Mouse (Mus musculus): Measurements from ENCODE around the gene Entpd1.
"Not testable (repeated sequence)": the region's sequence is repeated elsewhere in the genome, so short reads cannot be mapped to it uniquely, and the experiment has no call there.

Entpd1 gene

DNA sequence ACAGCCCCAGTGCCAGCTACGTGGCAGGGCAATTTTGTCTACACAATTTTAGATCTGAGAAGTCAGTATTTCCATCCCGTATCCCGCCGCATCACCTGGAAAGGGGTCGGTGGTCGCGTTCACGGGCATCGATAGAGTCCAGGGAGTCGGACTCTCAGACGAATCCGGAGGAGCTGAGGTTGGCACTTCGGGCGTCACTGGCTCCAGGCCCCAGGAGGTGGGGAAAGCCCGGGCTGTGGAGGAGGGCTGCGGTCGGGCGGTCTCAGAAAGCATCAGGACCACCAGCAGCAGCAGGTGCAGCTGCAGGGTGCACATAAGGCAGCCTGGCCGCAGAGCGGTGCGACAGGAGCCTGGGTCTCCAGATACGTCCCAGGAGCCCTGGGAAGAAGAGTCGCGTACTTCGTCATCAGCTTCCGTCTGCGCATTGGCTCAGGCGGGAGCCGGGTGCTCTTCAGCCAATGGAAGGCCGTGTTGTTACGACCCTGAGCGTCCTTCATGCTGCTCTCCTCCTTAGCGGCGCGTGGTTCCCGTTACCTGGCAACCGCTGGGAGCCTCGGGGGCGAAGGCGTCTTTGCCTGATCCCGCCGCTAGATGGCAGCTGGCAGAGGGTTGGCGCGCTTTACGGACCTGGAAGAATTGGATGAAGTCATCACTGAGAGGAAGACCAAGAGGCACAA, at the start of gene Entpd1, which contains the start of gene Tctn3:
Gene Entpd1 (plus strand): TSS at position 537 of the 677 bp plus-strand sequence.
Gene Tctn3 (minus strand): TSS at position 404 of the 677 bp plus-strand sequence.
- DNase-seq (ENCODE audit: low read depth, low spot score) = peak; percentile 79

DNA sequence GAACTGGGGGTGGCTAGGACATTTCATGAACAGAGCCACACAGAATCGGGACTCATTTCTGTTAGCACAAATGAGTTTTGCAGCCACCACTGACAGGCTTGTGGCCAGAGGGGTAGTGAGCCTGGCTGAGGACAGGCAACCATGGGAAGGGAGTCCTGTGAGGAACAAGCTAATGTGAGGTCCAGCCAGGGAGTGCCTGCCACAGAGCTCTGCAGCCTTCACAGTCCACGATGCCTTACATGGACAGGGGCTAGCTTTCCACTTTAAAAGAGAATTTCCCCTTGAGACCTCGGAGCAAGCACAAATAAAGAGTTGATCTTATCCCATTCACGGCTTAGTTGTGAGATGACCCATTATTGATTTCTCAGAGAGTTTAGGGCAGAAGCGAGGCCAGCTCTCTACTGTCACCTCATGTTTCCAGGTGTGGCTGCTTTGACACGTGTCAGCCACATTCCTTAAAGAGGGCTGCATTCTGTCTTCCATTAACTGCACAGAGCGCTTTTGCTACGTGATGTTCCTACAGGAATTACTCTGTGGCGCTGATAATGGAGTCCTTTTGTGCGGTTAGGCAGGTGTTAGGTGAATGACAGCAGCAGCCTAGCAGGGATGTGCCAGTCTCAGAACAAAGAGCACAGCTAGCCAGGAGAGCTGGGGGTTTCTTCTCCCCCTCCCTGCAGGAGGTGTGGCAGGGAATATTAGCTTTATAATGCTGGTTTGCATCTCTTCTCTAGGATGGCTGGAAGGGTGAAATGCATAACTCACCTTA, 48.1 kb upstream of the Entpd1 start:
- no peak for DNase-seq (ENCODE audit: low read depth, low spot score)

DNA sequence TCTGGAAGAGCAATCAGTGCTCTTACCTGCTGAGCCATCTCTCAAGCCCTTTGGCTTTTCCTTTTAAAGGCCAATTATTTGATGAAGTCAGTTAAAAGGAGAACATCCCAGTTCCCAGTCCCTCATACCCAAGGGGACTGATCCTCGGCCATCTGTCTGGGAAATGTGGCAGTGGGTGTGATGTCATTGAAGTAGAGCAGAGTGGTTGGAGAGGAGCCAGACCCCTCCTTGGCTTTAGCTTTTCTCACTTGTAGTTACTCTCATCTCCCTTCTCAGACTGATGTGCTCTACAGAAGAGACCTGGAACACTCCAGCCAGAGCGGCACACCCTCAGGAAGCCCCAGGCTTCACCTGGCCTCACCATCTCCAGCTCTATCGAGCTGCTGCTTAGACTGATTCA, 44.5 kb upstream of the Entpd1 start:
- no peak for DNase-seq (ENCODE audit: low read depth, low spot score)

DNA sequence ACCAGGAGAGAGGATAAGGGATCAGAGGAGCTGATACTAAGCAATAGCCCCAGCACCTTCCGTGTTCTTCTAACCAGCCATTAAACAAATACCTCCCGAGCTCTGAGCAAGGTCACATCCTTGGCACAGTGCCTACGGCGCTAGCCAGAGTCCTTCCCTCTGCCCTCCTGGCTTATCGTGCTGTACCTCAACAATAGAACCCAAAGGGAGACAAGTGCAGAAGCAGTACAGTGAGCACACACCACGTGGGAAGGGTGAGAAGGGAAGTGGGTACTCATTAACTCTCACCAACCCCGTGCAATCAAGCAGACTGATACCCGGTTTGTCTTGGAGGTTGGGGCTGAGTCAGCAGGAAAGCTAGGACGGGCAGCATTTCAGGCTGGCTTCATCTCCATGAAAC, 41.4 kb upstream of the Entpd1 start:
- DNase-seq (ENCODE audit: low read depth, low spot score) = no peak

DNA sequence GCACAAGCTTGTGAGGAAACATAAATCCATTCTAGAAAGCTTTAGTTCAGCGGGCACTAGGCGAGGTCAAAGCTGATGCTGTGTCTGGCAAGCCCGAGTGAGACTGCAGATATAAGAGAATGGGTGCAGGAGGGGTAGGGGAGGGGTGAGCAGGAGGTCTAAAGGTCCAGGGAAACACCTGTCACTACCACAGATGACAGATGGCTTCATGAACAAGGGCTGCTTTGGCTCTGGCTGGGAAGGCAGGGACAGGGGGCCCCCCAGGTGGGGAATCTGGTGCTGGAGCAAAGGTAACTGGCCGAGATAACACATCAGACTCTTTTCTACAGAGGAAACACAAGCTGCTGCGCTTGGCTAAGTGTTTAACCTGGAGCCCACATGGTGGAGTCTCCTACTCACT, 36.7 kb upstream of the Entpd1 start:
- no peak for DNase-seq (ENCODE audit: low read depth, low spot score)

DNA sequence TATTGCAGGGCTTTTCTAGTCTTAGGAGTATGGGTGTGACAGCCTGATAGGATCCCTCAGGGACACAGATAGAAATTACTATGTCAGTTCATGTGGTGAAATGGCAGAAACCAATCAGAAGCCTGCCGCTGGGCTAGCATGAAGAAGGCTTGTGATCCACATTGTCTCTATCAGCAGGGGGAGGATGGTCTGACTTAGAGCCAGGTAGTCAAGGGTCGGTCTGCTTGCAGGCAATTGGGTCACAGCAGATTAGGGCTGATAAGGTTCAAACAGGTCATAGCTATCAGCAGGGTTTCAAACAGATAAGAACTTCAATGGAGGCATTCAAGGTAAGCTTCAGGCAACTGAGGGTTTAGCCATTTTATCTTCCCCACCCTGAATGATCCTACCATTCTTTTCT, 31.3 kb upstream of the Entpd1 start:
- no peak for DNase-seq (ENCODE audit: low read depth, low spot score)

DNA sequence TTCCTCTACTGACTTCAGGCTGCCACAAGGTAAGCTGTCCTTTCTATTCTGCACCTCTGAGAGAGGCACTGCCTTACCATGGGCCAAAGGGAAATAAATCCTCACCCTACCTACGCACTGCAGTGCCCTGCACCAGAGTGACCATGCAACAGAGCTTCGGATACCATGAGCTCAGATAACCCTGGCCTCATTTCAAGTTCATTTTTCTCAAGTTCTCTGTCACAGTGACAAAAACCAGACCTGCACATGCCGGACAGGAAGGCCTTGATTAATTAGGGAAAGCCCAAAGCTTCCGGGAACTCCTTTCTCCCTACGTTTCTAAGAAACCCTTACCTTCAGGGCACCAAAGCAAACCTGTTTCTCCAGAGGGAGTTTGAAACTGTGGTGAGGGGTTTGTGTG, 30.5 kb upstream of the Entpd1 start:
- DNase-seq (ENCODE audit: low read depth, low spot score) = no peak

DNA sequence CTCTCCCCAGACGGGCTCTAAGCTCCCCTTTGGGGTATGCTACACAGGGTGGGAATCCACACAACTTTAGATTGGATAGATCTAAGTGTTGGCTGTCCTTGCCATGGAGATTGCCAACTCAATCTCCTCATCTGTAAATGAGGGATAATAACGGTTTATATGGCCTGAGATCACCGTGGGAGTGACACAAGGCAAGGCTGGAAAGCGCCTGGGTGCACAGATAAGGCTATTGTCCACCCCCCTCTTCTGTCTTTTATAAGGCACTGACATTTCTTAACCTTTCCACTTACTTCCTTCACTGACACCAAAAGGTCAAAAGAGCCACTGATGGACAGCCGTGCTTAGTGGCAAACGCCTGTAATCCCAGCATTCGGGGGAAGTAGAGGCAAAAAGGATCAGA, 25.3 kb upstream of the Entpd1 start:
- DNase-seq (ENCODE audit: low read depth, low spot score) = no peak

DNA sequence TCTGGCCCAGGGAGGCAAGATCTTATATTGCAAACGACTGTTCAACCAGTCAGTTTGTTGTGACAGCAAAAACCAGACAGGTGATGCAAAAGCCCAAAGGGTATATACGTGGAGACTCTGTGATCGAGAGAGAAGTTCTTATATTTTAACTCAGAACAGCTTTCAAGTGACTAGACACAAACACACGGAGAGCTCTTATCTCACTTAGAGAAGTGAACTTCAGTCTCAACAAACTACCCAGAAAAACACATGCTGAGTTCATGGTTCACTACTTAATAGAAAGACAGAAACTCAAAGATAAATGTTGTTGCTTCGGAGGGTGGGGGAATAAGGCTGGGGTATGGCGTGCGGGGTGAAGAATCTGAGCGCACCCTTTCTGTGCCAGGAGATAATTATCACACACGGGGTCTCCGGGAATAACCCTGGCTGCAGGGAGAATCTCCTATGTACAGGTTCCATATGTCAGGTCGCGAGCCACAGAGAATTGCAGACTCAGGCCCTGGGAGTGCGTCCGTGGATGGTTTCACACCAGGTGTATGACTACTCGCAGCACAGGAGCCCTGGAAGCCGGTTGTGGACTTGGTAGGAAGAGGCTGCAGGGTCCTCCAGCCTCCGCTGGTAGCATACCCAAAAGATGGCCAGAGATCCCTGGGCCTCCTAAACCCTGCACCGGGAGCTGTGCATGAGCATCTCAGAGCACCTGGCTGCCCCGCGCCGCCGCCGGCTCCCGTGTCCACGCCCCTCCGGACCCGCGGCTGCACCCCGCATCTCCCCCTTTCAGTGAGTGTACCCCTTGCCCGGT, 24.5 kb upstream of the Entpd1 start:
- DNase-seq (ENCODE audit: low read depth, low spot score) = no peak

DNA sequence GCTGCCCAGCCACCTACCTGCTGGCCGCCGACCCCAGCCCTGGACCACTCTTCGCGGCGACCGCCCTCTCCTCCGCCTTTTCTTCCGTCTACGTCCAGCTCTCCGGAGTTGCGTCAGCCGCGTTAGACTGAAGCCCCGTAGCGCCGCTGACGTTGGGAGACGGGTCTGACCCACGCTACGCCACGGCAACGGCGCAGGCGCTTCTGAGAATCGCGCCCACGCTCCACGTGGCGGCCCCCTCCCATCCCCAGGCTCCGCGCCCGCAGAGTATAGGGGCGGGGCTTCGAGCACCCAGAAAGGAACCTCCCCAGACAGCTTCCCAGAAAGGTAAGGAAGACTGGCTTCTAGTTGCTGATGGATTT, 23.9 kb upstream of the Entpd1 start, which contains the start of gene Aldh18a1:
Gene Aldh18a1 (minus strand): TSS at position 171 of the 362 bp plus-strand sequence.
- peak; percentile 53 for DNase-seq (ENCODE audit: low read depth, low spot score)

DNA sequence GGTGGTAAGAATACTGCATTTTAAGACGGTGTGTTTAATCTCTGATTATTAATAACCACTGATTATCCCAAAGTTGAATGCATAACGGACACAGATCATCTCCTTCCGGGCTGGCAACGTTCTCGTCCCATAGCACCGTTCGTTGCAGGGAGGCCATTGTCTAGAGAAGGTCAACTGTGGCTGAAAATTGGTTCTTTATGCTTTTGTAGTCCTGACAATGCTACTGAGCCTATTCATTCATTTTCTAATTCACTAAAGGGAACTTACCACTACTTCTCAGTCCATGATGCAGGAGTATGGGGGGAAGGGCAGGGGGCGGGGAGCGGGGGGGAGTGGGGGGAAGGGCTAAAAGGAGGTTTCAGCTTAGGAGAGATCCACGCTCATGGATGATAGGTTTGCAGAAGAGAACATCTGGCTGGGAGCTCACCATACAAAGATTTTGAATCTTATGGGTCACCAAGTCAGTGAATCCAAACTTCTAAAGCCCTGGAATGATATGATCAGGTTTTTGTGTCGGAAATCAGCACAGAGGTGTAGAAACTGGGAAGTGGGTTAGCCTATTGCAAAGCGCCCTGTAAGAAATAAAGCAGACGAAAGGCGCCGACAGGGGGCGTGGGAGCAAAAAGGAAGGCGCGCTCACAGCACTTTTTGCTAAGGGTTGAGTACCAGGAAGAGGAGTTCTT, 23.2 kb upstream of the Entpd1 start:
- DNase-seq (ENCODE audit: low read depth, low spot score) = peak; percentile 75

DNA sequence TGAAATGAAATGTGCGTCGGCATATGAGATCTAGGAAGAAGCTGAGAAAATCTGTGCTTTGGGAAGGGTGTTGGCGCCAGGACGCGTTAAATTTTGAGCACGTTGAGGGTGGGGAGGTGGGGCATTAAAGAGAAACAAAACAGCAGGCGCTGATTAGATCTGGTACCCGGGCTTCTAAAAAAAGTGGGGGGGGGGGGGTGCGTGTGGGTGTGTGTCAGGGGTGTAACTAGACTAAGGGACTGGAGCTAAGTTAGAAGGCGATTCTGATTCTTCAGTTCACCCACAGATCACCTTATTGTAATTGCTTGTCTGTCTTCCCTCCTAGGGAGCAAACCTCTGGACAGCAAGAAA, 22.7 kb upstream of the Entpd1 start:
- no peak for DNase-seq (ENCODE audit: low read depth, low spot score)

DNA sequence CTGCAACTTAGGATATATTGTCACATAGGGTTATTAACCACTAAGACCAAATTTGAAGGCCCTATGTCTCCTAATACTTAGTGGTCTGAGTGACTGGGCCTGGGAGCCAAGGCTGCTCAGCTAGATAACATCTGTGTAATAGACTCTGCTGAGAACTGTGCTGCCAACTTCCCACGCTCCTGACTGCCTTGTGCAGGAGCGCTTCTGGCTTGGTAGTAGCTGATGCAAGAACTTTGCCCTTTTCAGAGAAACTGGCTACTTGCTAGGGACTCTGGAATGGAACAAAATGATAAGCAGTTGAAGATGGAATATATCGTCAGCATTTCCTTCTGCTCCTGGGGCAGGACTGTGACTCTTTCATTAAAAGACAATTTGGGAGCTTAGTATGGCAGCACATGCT, 16.9 kb upstream of the Entpd1 start:
- DNase-seq (ENCODE audit: low read depth, low spot score) = no peak

DNA sequence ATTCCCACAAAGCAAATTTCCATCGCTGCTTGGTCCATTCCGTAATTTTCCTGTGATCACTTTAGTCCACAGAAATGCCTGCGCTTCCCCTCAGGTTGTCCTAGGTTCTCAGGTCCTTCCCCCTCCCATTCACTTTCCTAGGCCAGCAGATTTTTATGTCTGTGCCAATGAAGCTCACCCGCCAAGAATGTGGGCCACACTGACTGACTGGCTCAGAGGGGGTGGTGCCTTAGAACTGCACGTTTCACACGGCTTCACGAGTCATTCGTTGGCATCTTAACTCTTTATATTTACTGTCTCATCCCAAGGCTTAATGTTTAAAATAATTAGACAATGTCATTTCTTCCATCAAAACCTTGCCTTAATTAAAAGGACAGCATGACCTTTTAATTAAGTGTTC, 16.3 kb upstream of the Entpd1 start:
- DNase-seq (ENCODE audit: low read depth, low spot score) = no peak

DNA sequence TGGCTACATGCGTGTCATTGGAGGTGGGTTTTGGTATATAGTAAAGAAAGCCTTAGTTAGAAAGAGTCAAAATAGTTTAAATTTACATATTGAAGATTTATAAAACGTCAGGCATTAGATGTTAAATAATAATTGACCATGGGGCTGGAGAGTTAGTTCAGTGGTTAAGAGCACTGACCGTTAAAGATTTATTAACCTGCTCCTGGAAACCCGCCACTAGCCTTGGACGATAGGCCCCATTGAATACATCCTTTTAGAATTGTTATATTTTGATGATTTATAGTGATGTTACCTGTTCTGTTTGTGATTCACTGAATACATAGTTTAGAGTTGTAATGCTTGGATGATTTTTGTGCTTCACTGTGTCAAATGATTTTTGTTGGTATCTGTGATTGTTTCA, 11.3 kb upstream of the Entpd1 start:
- not testable (repeated sequence) for DNase-seq (ENCODE audit: low read depth, low spot score)

DNA sequence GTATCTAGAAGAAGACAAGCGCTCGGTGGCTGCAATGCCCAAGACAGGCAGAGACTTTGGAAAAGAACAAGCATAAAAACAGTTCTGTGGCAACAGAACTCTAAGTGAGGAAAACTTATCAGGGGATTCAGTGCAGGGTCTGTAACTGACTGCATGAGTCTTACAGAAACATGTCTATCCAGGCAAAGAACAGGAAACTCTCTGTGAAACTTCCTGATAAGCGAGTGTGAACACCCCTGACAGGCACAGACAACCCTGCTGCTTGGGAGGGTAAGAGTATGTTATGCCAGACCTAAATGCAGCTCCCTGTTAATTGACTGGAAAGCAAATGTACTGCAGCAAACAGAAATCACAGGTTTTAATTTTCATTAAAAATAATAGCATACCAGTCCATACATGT, 10.3 kb upstream of the Entpd1 start:
- no peak for DNase-seq (ENCODE audit: low read depth, low spot score)

DNA sequence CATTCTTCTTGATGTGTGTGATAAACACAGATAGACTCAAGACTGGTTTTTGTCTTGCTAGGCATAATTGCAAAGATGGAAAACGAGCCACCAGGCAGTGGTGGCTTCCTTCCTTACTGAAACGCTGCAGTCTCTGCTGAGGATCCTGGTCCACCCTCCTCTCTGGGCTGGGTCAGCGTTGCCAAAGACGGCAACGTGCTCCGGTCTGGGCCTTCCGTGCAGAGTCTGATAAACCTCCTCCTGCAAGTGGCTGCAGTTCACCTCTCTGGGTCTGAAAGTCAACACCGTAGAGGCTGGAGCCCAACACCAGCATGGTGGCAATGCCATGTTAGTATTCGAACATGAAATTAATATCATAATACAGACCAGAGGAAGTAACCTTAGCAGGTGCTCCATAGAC, 7.0 kb upstream of the Entpd1 start:
- DNase-seq (ENCODE audit: low read depth, low spot score) = no peak

DNA sequence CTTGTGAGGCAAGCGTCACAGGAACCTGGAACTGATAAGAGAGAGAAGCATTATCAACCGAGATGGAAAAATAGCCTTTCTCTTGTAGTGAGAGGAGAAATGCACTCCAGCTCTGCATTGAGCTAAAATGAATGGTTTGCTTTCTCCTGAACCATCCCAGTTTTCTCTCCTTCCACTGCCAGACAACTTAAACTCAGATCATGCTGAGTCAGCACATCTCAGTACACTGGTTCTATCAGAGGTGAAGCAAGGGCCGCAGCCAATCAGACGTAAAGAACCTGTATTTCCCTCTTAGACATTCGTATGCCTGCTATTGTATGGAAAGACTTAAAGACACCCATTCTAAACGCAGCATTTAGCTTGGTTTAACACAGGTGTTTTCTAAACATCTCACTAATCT, 4.5 kb upstream of the Entpd1 start:
- no peak for DNase-seq (ENCODE audit: low read depth, low spot score)

DNA sequence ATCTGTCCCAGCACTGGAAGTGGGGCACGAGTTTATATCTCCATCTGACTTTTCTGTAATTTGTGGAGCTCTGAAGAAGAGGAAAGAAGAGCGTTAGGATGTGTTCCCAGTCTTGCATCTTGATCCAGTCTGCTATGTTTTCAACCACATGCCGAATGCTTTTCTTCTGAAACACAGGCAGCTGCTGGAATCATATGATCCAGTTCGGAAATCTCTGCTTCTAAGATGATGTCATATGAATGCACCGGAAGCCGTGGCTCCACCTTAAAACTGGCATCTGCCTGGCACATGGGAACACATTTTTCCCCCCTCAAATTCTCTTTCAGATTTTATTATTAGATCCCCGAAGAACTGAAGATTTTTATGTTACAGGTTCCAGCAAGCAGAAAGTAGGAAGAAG, 2.6 kb downstream of the Entpd1 start:
- no peak for DNase-seq (ENCODE audit: low read depth, low spot score)

DNA sequence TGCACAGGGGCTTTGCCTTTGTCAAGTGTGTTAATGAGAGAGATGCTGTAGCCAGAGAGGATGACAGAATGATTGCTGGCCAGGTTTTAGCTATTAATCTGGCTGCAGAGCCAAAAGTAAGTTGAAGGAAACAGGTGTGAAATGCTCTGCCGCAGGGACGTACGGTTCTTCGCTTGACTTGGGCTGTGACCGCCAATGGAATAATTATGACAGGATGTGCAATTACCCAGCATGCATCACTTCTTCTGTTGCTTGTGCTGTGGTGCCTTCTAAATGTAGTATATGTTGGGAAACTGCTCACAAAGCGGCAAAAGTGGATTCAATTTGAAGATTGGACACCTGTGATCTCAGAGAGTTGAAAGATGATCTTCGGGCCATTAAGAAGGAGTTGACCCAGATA, 3.9 kb downstream of the Entpd1 start:
- no peak for DNase-seq (ENCODE audit: low read depth, low spot score)

DNA sequence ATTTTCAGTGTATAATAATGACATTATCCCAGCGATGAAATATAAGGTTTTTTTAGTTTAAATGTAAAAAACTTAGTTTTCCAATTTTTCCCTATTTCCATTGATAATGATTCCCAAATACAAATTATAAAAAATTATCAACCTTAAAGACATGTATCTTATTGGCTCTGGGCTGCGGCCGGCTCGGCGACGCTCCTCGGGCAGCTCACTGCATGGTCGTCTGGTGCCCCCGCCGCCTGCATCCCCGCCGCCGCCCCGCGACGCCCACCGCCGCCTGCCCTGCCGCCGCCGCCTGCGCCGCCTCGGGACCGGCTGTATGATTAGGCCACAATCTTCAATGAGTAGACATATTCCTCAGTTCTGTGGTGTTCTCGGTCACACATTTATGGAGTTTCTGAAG, 9.4 kb downstream of the Entpd1 start:
- not testable (repeated sequence) for DNase-seq (ENCODE audit: low read depth, low spot score)

DNA sequence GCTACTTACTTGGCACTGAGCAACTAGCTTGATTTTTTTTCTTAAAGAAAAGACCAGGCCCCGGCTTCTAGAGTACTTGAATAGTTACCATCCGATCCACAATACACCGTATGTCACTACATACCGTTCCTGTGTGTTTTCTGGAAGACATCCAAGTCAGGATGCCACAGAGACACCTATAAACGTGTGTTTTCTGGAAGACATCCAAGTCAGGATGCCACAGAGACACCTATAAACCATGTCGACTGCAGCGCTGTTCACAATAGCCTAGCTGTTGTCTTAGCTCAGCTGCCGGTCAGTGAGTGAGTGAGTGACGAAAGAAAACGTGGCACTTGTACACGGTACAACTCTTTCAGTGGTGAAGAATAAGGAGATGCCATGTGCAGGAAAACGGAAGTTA, 13.8 kb downstream of the Entpd1 start:
- no peak for DNase-seq (ENCODE audit: low read depth, low spot score)

Data from c-Kit-negative CD71-positive TER-119-positive erythroid progenitor cells, embryonic 14.5 days (primary cell).